Mouse (Mus musculus) hindbrain, postnatal 0 days (tissue): ENCODE data around the gene Klrk1. TPM values are rescaled to one million over a fixed set of nuclear protein-coding genes. Genes with fewer than 3 reads are reported as not detected.
"Not testable (repeated sequence)": the region's sequence is repeated elsewhere in the genome, so short reads cannot be mapped to it uniquely, and the experiment has no call there.

Experiments
- ATAC-seq: fragments of 200-750 bp; cut with Nextera tagmentation; 2 replicates; pipeline ENCODE4 v1.8.0; 2017; ENCODE audit warnings: mild to moderate bottlenecking, moderate TSS enrichment, moderate library complexity
- DNase-seq: peaks from one replicate; pipeline ENCODE4 v3.0.0-alpha.2; 2015; ENCODE audit warnings: low spot score
- H3K27ac ChIP-seq: fragments of 300-500 bp; sonication (generic); 2 replicates; pipeline ENCODE4 v1.5.1; 2014; ENCODE audit warnings: mild to moderate bottlenecking
- H3K27me3 ChIP-seq: fragments of 300-500 bp; sonication (generic); 2 replicates; pipeline ENCODE4 v1.6.1; 2014; ENCODE audit warnings: low read length, mixed read lengths; ENCODE audit not compliant: insufficient read depth
- H3K36me3 ChIP-seq: fragments of 300-500 bp; sonication (generic); 2 replicates; pipeline ENCODE4 v1.6.1; 2014; ENCODE audit warnings: low read length, mixed read lengths; ENCODE audit not compliant: insufficient read depth
- H3K4me1 ChIP-seq: fragments of 300-500 bp; sonication (generic); 2 replicates; pipeline ENCODE4 v1.6.1; 2014; ENCODE audit warnings: antibody characterized with exemption, low read length, mixed read lengths; ENCODE audit not compliant: insufficient read depth
- H3K4me2 ChIP-seq: fragments of 300-500 bp; sonication (generic); 2 replicates; pipeline ENCODE4 v1.6.1; 2014; ENCODE audit warnings: low read depth, mild to moderate bottlenecking, low read length, moderate library complexity, mixed read lengths
- H3K4me3 ChIP-seq: fragments of 300-500 bp; sonication (generic); 2 replicates; pipeline ENCODE4 v1.5.1; 2014; ENCODE audit warnings: low read length
- H3K9ac ChIP-seq: fragments of 300-500 bp; sonication (generic); replicated peaks from 2 replicates; pipeline ENCODE4 v1.6.1; 2014; ENCODE audit warnings: mild to moderate bottlenecking, low read length, moderate library complexity, mixed read lengths
- H3K9me3 ChIP-seq: fragments of 300-500 bp; sonication (generic); 2 replicates; pipeline ENCODE4 v1.6.1; 2016; ENCODE audit warnings: low read length, mixed read lengths
- CTCF ChIP-seq: IDR thresholded peaks from 2 replicates; pipeline ENCODE4 v1.5.1; 2016; ENCODE audit warnings: antibody characterized with exemption, control low read depth, low read depth
- WGBS: fragments of 180-500 bp; shearing (Covaris S2); extraction: QIAGEN DNeasy Blood & Tissue Kit; methylation state at CpG from one replicate; pipeline ENCODE4 v1.1.7; 2014; 5-methylcytosine and 5-hydroxymethylcytosine counted together
- polyA plus RNA-seq: library from polyadenylated mRNA; unstranded; fragments of >200 nt; fragmentation: Nextera tagmentation; extraction: Ambion mirVana; gene quantifications from 2 replicates; pipeline ENCODE4 v1.2.1, GENCODE M21; 2015
- total RNA-seq: library from RNA; depleted of rRNA; stranded (reverse); fragments of >200 nt; gene quantifications from 2 replicates; pipeline ENCODE4 v1.2.3, GENCODE M21; 2014; rRNA removed

Klrk1 gene
- total RNA-seq (not detected in 2 replicates), polyA plus RNA-seq (0.05 and 0.13 TPM in 2 replicates)

DNA sequence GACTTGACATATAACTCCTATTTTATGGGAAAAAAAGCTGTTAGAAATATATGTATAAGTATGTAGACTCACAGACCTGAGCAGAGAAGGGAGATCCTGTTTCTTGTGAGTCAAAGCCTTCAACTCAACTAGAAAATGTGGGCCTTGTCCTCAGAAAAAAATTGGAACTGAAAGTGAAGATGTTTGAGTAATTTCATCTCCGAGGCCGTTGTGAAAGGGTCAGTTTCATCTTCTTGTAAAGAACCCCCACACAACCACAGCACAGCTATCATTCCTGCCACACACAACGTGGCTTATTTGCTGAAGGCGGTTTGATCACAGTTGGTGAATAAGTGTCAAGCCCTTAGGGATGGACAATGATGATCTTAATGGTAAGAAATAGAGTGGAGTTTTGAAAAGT is at the start of gene Klrk1:
TSS of gene Klrk1 (minus strand) at position 130 of the 400 bp plus-strand sequence.
- H3K36me3 ChIP-seq = no peaks in the 10 kb centered on the region
- no peak within 1 kb of the TSS for H3K27ac ChIP-seq
- no peak for TF ChIP-seq CTCF
- H3K4me3 ChIP-seq = no peak within 1 kb of the TSS
- H3K4me1 ChIP-seq = no peaks in the 10 kb centered on the region
- no peak for ATAC-seq
- no peak within 1 kb of the TSS for H3K9ac ChIP-seq
- no peak for DNase-seq
- no peak within 1 kb of the TSS for H3K4me2 ChIP-seq
- no peaks in the 10 kb centered on the region for H3K27me3 ChIP-seq
- 83% methylated on average over 4 of the region's 4 CpGs for whole genome bisulfite sequencing
- no peaks in the 10 kb centered on the region for H3K9me3 ChIP-seq

DNA sequence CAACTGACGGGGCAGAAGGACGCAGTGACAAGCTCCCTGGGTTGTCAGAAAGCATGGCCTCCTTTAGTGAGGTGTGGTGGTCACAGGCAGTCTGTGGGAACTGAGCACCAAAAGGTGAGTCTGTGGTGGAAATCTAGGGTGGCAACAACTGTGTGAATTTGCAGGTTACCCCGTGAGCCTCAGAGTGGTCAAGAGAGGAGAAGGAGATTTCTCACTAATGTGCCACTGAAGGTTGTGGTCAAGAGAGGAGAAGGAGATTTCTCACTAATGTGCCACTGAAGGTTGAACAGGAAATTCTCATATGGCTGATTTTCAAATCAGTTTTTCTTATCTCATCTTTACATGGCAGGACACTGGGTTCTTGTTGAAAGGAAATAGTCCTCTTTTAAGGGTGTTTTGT is 37.6 kb upstream of the Klrk1 start:
- ATAC-seq, H3K27ac ChIP-seq, DNase-seq, H3K4me1 ChIP-seq, H3K4me3 ChIP-seq, H3K36me3 ChIP-seq, H3K27me3 ChIP-seq, H3K9ac ChIP-seq, H3K4me2 ChIP-seq, H3K9me3 ChIP-seq: not testable (repeated sequence)
- WGBS = no CpG with 5 or more reads among the region's 3 CpGs

DNA sequence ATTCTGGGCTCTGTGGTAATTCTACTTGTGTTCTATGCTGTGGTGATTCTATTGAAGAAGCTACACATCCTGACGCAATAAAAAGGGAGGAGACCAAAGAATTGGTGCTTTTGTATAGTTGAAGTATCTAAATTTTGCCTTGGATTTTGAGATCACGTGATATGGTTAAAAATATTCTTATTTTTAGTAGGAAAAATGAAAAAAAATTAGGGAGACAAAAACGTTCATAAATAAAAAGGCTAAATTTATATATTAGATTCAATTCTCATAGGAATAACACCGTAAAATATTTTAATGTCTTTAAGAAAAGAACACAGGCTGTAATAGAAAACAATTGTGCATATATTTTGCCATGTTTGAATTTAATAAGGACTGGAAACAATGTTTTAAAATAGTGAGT is 36.9 kb upstream of the Klrk1 start, which contains the start of gene Klrc2:
TSS of gene Klrc2 (minus strand) at position 101 of the 400 bp plus-strand sequence.
- H3K4me1 ChIP-seq, H3K36me3 ChIP-seq, H3K27me3 ChIP-seq, H3K4me2 ChIP-seq, H3K9ac ChIP-seq, H3K27ac ChIP-seq, DNase-seq, ATAC-seq, H3K4me3 ChIP-seq, H3K9me3 ChIP-seq: not testable (repeated sequence)
- WGBS = 75% methylated on average over 4 of the region's 4 CpGs

DNA sequence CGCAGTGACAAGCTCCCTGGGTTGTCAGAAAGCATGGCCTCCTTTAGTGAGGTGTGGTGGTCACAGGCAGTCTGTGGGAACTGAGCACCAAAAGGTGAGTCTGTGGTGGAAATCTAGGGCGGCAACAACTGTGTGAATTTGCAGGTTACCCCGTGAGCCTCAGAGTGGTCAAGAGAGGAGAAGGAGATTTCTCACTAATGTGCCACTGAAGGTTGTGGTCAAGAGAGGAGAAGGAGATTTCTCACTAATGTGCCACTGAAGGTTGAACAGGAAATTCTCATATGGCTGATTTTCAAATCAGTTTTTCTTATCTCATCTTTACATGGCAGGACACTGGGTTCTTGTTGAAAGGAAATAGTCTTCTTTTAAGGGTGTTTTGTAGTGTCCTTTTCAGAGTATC is 20.4 kb upstream of the Klrk1 start:
- H3K9me3 ChIP-seq, H3K4me3 ChIP-seq, H3K27ac ChIP-seq, H3K4me2 ChIP-seq, DNase-seq, H3K36me3 ChIP-seq, H3K27me3 ChIP-seq, ATAC-seq, H3K9ac ChIP-seq, H3K4me1 ChIP-seq: not testable (repeated sequence)
- WGBS = 90% methylated on average over 2 of the region's 3 CpGs

DNA sequence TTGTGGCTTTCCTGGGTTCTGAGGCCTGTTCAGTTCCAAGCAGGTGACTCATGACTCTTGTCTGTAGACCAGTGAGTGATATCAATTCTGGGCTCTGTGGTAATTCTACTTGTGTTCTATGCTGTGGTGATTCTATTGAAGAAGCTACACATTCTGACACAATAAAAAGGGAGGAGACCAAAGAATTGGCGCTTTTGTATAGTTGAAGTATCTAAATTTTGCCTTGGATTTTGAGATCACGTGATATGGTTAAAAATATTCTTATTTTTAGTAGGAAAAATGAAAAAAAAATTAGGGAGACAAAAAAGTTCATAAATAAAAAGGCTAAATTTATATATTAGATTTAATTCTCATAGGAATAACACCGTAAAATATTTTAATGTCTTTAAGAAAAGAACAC is 19.6 kb upstream of the Klrk1 start, which contains the start of gene Klrc3:
TSS of gene Klrc3 (minus strand) at position 101 of the 400 bp plus-strand sequence.
- H3K4me2 ChIP-seq, H3K4me1 ChIP-seq, H3K27me3 ChIP-seq, H3K36me3 ChIP-seq, H3K4me3 ChIP-seq, H3K9ac ChIP-seq, DNase-seq, ATAC-seq, H3K27ac ChIP-seq, H3K9me3 ChIP-seq: not testable (repeated sequence)
- WGBS = 80% methylated on average over 3 of the region's 3 CpGs

DNA sequence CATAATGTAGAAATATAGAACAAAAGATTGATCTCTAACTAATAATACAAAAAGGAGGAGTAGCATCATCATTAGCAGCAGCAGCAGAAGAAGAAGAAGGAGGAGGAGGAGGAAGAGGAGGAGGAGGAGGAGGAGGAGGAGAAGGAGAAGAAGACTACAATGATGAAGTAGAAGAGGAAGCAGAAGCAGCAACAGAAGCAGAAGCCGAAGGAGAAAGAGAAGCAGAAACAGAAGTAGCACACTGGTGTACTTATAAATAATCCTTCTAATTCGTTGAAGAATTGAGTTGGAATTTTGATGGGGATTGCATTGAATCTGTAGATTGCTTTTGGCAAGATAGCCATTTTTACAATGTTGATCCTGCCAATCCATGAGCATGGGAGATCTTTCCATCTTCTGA is 7.4 kb upstream of the Klrk1 start:
- not testable (repeated sequence) for ATAC-seq, H3K36me3 ChIP-seq, H3K27me3 ChIP-seq, H3K4me3 ChIP-seq, DNase-seq, H3K9ac ChIP-seq, H3K4me1 ChIP-seq, H3K9me3 ChIP-seq, H3K4me2 ChIP-seq, H3K27ac ChIP-seq
- 87% methylated on average over 2 of the region's 2 CpGs for WGBS

DNA sequence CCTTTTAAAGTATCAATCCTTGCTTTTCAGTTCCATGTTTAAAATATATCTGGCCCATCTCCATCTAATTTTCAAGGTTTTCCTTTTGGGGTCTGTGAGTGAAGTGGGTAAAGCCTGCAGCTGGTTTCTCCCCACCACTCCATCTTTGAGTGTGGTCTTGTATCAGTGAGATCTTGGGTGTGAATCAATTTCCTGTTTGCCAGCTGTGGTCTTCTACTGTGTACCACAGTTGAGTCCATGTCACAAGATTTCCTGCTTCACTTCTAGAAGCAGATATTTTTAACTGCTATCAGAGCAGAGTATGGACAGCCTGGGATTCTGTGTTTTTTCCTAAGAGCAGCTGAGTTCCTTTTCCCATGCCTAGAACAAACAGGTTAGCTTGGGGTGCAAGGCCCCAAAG is 15.3 kb downstream of the Klrk1 start:
- no peak for DNase-seq
- H3K9ac ChIP-seq = no peak overlapping the region
- no peaks in the 10 kb centered on the region for H3K4me1 ChIP-seq
- H3K27ac ChIP-seq = no peak overlapping the region
- H3K9me3 ChIP-seq = no peaks in the 10 kb centered on the region
- H3K36me3 ChIP-seq = no peaks in the 10 kb centered on the region
- H3K27me3 ChIP-seq = no peaks in the 10 kb centered on the region
- ATAC-seq = no peak
- no peak overlapping the region for H3K4me2 ChIP-seq
- TF ChIP-seq CTCF = no peak
- no peak overlapping the region for H3K4me3 ChIP-seq
